In the genomic region with DNA sequence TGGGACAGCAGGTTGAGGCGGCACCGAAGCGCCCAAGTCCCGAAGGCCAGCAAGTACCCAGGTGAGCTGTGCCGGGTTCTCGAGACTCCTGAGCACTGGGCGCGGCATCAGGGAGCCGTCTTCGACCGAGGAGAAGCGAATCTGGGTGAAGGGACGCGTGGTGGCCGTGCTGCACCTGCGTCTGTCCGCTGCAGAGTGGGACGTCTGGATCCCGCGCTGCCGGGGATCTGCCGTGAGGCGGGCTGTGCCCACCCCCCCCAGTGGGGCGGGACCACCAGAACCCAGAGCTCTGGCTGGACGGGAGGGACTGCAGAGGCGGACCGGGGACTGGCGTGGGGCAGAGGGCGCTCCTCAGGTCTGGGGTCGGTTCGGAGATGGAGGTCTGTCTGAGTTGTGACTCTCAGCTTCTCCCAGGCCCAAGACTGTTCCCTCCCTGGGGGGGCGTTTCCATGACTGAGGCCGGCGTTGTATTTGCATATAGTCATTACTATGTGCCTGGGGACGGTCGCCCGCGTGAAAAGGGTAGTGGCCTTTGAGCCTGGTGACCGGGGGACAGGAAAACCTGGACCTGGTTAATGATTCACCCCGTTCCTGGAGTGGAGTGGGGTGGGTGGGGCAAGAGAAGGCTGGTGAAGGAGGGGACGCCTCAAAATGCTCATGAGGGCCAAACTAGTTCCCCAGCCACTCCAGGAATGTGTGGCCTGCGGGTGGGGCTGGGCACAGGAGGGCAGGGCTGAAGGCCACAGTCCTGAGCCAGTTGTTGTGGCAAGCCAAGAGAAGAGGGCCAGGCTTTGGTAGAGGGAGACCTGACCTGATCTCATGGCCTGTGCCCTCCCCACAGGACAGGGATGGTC, we compare ENCODE assay signal across 9 mouse cellular contexts. TPM values are rescaled to one million over a fixed set of nuclear protein-coding genes. Genes with fewer than 3 reads are reported as not detected.
A peak's percentile ranks its signal among the peaks of the same experiment; 100 is the strongest.
DNase-seq lines count a peak whose midpoint lies in the region; ATAC-seq and TF ChIP-seq lines count a peak whose summit lies in the region.
"Had no signal": no experiment of that assay in that cellular context is flagged by ENCODE, and none has a peak within 500 bp of the region (broad histone marks: within the 10 kb centered on the region; RNA-seq: fewer than 3 reads in every experiment).

No protein-coding gene starts in this region.

- H3K27me3 ChIP-seq in heart, postnatal 0 days (ENCODE audit: control insufficient read depth, insufficient read depth, low read length): no peaks in the 10 kb centered on the region

- peaks cover 5% of the 10 kb centered on the region for H3K4me1 ChIP-seq in brown adipose tissue, adult 24 weeks (ENCODE audit: control insufficient read depth, insufficient read depth, insufficient read length, low read length)
- peaks cover 19% of the 10 kb centered on the region for H3K4me1 ChIP-seq in heart, postnatal 0 days (ENCODE audit: control insufficient read depth, insufficient read depth)

- H3K9ac ChIP-seq in heart, postnatal 0 days (replicated peaks; ENCODE audit: low read depth, low read length): peak overlapping the region; percentile 49; the same call in 1 of the 2 replicates

- WGBS in heart, postnatal 0 days: 1% methylated on average over 42 of the region's 42 CpGs
- 1% methylated on average over 42 of the region's 42 CpGs for WGBS in large intestine, adult 2 months

- TF ChIP-seq EP300 in heart, postnatal 0 days (IDR thresholded peaks at IDR 0.05; ENCODE audit: low read depth): no peak

- no peaks in the 10 kb centered on the region for H3K9me3 ChIP-seq in heart, postnatal 0 days (replicated peaks; ENCODE audit: control insufficient read depth, low read length)

- no peak overlapping the region for H3K27ac ChIP-seq in brown adipose tissue, adult 24 weeks (replicated peaks; ENCODE audit: low read depth, low read length)
- peak overlapping the region; percentile 52; the same call in 1 of the 2 replicates for H3K27ac ChIP-seq in heart, postnatal 0 days (ENCODE audit: low read depth)

- ATAC-seq in heart, postnatal 0 days (ENCODE audit: insufficient read depth, low read depth): peak; percentile 52
- ATAC-seq in megakaryocyte-erythroid progenitor cell, adult 5-6 weeks (replicated peaks; ENCODE audit: low FRiP score, low TSS enrichment, poor library complexity, severe bottlenecking): peak; percentile 38

- peak overlapping the region; percentile 62 for H3K4me3 ChIP-seq in brown adipose tissue, adult 24 weeks (ENCODE audit: insufficient read depth, low read depth, low read length)
- H3K4me3 ChIP-seq in heart, postnatal 0 days (ENCODE audit: low read depth, low read length): peak overlapping the region; percentile 56

- no peak for TF ChIP-seq CTCF in heart, postnatal 0 days (IDR thresholded peaks at IDR 0.05; ENCODE audit: low read depth)

- peak; percentile 65 for DNase-seq in thymus, postnatal 14 days
- DNase-seq in thymus, postnatal 4 days: no peak
- DNase-seq in heart, postnatal 0 days (ENCODE audit: low spot score): peak; percentile 23
- peak; percentile 97 for DNase-seq in large intestine, adult 2 months (ENCODE audit: low read depth, low spot score)
- no peak for DNase-seq in layer of hippocampus, postnatal 25 days (ENCODE audit: extremely low spot score in 1 of 2, low spot score in 1 of 2)
- no peak for DNase-seq in left cerebral cortex, adult 11 months (ENCODE audit: low spot score)

- H3K36me3 ChIP-seq in heart, postnatal 0 days (replicated peaks; ENCODE audit: control insufficient read depth, insufficient read depth, low read length): no peaks in the 10 kb centered on the region

- peak overlapping the region; percentile 90 for H3K4me2 ChIP-seq in heart, postnatal 0 days (ENCODE audit: low read depth, low read length)

RNA-seq across cellular contexts. Expression of gene Rassf7, which starts 0.4 kb away (rescaled TPM):
- polyA plus RNA-seq in brown adipose tissue, adult 24 weeks (2012; ENCODE audit: insufficient read depth, insufficient read length, missing spikeins): 1.4 and 1.5 TPM in 2 replicates
- 6.7 and 43.2 TPM in 2 replicates for total RNA-seq in heart, postnatal 0 days (2014; rRNA removed; ENCODE audit: low replicate concordance)
- 5.8 and 7.1 TPM in 2 replicates for polyA plus RNA-seq in heart, postnatal 0 days (2015; fragmentation: Nextera tagmentation; extraction: Ambion mirVana)
- 143 and 153 TPM in 2 replicates for polyA plus RNA-seq in large intestine, adult 2 months (2012; rRNA removed)
- total RNA-seq in megakaryocyte-erythroid progenitor cell, adult 5-6 weeks (2014; fragmentation: Nextera tagmentation): 3.1 and 6.4 TPM in 2 replicates
- total RNA-seq in megakaryocyte-erythroid progenitor cell, adult 5-6 weeks (2017): 3.4 and 4.6 TPM in 2 replicates
- under 1 TPM; 0.64 to 0.80 TPM for total RNA-seq in layer of hippocampus, postnatal 25 days (2021)

RNA-seq across cellular contexts. Expression of gene Lmntd2, which starts 2.2 kb away (rescaled TPM):
- not detected in 2 replicates for polyA plus RNA-seq in brown adipose tissue, adult 24 weeks (2012; ENCODE audit: insufficient read depth, insufficient read length, missing spikeins)
- total RNA-seq in heart, postnatal 0 days (2014; rRNA removed; ENCODE audit: low replicate concordance): 0.12 TPM in 1 of 2 replicates, not detected in the other
- 0.07 and 0.15 TPM in 2 replicates for polyA plus RNA-seq in heart, postnatal 0 days (2015; fragmentation: Nextera tagmentation; extraction: Ambion mirVana)
- polyA plus RNA-seq in large intestine, adult 2 months (2012; rRNA removed): 7.2 and 9.4 TPM in 2 replicates
- not detected in 2 replicates for total RNA-seq in megakaryocyte-erythroid progenitor cell, adult 5-6 weeks (2014; fragmentation: Nextera tagmentation)
- total RNA-seq in megakaryocyte-erythroid progenitor cell, adult 5-6 weeks (2017): not detected in 2 replicates
- total RNA-seq in layer of hippocampus, postnatal 25 days (2021): not detected
- total RNA-seq: left cerebral cortex, postnatal 14 days had no signal

RNA-seq across cellular contexts. Expression of gene Phrf1, which starts 12.5 kb away (rescaled TPM):
- polyA plus RNA-seq in brown adipose tissue, adult 24 weeks (2012; ENCODE audit: insufficient read depth, insufficient read length, missing spikeins): 17.0 and 22.5 TPM in 2 replicates
- total RNA-seq in heart, postnatal 0 days (2014; rRNA removed; ENCODE audit: low replicate concordance): 28.9 and 31.9 TPM in 2 replicates
- polyA plus RNA-seq in heart, postnatal 0 days (2015; fragmentation: Nextera tagmentation; extraction: Ambion mirVana): 17.4 and 20.4 TPM in 2 replicates
- 23.1 and 24.7 TPM in 2 replicates for polyA plus RNA-seq in large intestine, adult 2 months (2012; rRNA removed)
- 114 and 119 TPM in 2 replicates for total RNA-seq in megakaryocyte-erythroid progenitor cell, adult 5-6 weeks (2014; fragmentation: Nextera tagmentation)
- total RNA-seq in megakaryocyte-erythroid progenitor cell, adult 5-6 weeks (2017): 53.9 and 79.3 TPM in 2 replicates
- total RNA-seq in layer of hippocampus, postnatal 25 days (2021): 10 to 100 TPM; 67.1 to 71.1 TPM

RNA-seq across cellular contexts. Expression of gene Lrrc56, which starts 22.1 kb away (rescaled TPM):
- polyA plus RNA-seq in brown adipose tissue, adult 24 weeks (2012; ENCODE audit: insufficient read depth, insufficient read length, missing spikeins): 3.4 and 5.8 TPM in 2 replicates
- total RNA-seq in heart, postnatal 0 days (2014; rRNA removed; ENCODE audit: low replicate concordance): 1.1 and 5.6 TPM in 2 replicates
- polyA plus RNA-seq in heart, postnatal 0 days (2015; fragmentation: Nextera tagmentation; extraction: Ambion mirVana): 2.9 TPM in 2 replicates
- polyA plus RNA-seq in large intestine, adult 2 months (2012; rRNA removed): 5.4 and 7.2 TPM in 2 replicates
- 4.3 and 6.1 TPM in 2 replicates for total RNA-seq in megakaryocyte-erythroid progenitor cell, adult 5-6 weeks (2014; fragmentation: Nextera tagmentation)
- total RNA-seq in megakaryocyte-erythroid progenitor cell, adult 5-6 weeks (2017): 0.28 and 0.88 TPM in 2 replicates
- total RNA-seq in layer of hippocampus, postnatal 25 days (2021): 1 to 10 TPM; 4.5 to 6.1 TPM

RNA-seq across cellular contexts. Expression of gene Hras, which starts 22.3 kb away (rescaled TPM):
- polyA plus RNA-seq in brown adipose tissue, adult 24 weeks (2012; ENCODE audit: insufficient read depth, insufficient read length, missing spikeins): 72.6 and 86.6 TPM in 2 replicates
- total RNA-seq in heart, postnatal 0 days (2014; rRNA removed; ENCODE audit: low replicate concordance): 72.2 and 74.9 TPM in 2 replicates
- 73.5 and 78.9 TPM in 2 replicates for polyA plus RNA-seq in heart, postnatal 0 days (2015; fragmentation: Nextera tagmentation; extraction: Ambion mirVana)
- polyA plus RNA-seq in large intestine, adult 2 months (2012; rRNA removed): 82.1 and 91.7 TPM in 2 replicates
- total RNA-seq in megakaryocyte-erythroid progenitor cell, adult 5-6 weeks (2014; fragmentation: Nextera tagmentation): 73.1 and 108 TPM in 2 replicates
- total RNA-seq in megakaryocyte-erythroid progenitor cell, adult 5-6 weeks (2017): 30.1 and 48.6 TPM in 2 replicates
- total RNA-seq in layer of hippocampus, postnatal 25 days (2021): 100 to 1,000 TPM; 193 to 235 TPM

Comparison
In these comparisons a context has a peak if more than half of its experiments do, and no peak if none do; other contexts are left out.
1. DNase-seq: peak in thymus, postnatal 14 days (single experiment), heart, postnatal 0 days (single experiment) and large intestine, adult 2 months (single experiment); none in thymus, postnatal 4 days (single experiment), layer of hippocampus, postnatal 25 days (0 of 2) and left cerebral cortex, adult 11 months (single experiment).